Mouse (Mus musculus) MEL (cell line): ENCODE results near the gene Wfdc11. TPM values are rescaled to one million over a fixed set of nuclear protein-coding genes. Genes with fewer than 3 reads are reported as not detected.
A peak's percentile ranks its signal among the peaks of the same experiment; 100 is the strongest.

Source experiments
- DNase-seq: peaks from one replicate; pipeline ENCODE4 v3.0.0; 2011; ENCODE audit warnings: low read depth, low spot score
- H3K27ac ChIP-seq: 2 replicates; pipeline ENCODE4 v1.5.1; 2012; ENCODE audit warnings: low read depth, mild to moderate bottlenecking, control low read depth, low read length, moderate library complexity; ENCODE audit not compliant: control insufficient read depth
- H3K27me3 ChIP-seq, 2 experiments: fragments of 150-350 bp in 1 of 2; sonication (generic) in 1 of 2; 2 replicates each; pipeline ENCODE4 v1.6.1; 2012; ENCODE audit warnings: low read length in 2 of 2, mild to moderate bottlenecking in 2 of 2, improper control_type of control experiment in 1 of 2, moderate library complexity in 1 of 2; ENCODE audit not compliant: insufficient read depth in 2 of 2, control insufficient read depth in 1 of 2
- H3K36me3 ChIP-seq, 2 experiments: 2 replicates each; pipeline ENCODE4 v1.6.1; 2012 to 2014; ENCODE audit warnings: low read length in 2 of 2, improper control_type of control experiment in 1 of 2, inconsistent platforms in 1 of 2, mild to moderate bottlenecking in 1 of 2; ENCODE audit not compliant: insufficient read depth in 2 of 2, control insufficient read depth in 1 of 2
- H3K4me1 ChIP-seq, 2 experiments: fragments of 150-350 bp in 1 of 2; sonication (generic) in 1 of 2; 2 replicates each; pipeline ENCODE4 v1.6.1; 2012; ENCODE audit warnings: low read length in 2 of 2, improper control_type of control experiment in 1 of 2, mild to moderate bottlenecking in 1 of 2; ENCODE audit not compliant: insufficient read depth in 2 of 2, control insufficient read depth in 1 of 2
- H3K4me3 ChIP-seq, 2 experiments: fragments of 150-350 bp in 1 of 2; sonication (generic) in 1 of 2; 2 replicates each; pipeline ENCODE4 v1.5.1; 2012; ENCODE audit warnings: low read depth in 2 of 2, low read length in 2 of 2, mild to moderate bottlenecking in 2 of 2, moderate library complexity in 2 of 2, control low read depth in 1 of 2, improper control_type of control experiment in 1 of 2; ENCODE audit not compliant: control insufficient read depth in 1 of 2, insufficient read depth in 1 of 2
- H3K79me2 ChIP-seq: 2 replicates; pipeline ENCODE4 v1.6.1; 2012; ENCODE audit warnings: mild to moderate bottlenecking, low read length, moderate library complexity; ENCODE audit not compliant: control insufficient read depth, poor library complexity, insufficient read depth
- H3K9ac ChIP-seq: 2 replicates; pipeline ENCODE4 v1.6.1; 2012; ENCODE audit warnings: low read depth, mild to moderate bottlenecking, control low read depth, low read length, moderate library complexity; ENCODE audit not compliant: control insufficient read depth, poor library complexity, severe bottlenecking
- H3K9me3 ChIP-seq: fragments of 150-350 bp; sonication (generic); replicated peaks from 2 replicates; pipeline ENCODE4 v1.6.1; 2012; ENCODE audit warnings: mild to moderate bottlenecking, low read length, improper control_type of control experiment, moderate library complexity; ENCODE audit not compliant: insufficient read depth
- BHLHE40 ChIP-seq: IDR thresholded peaks from 2 replicates; pipeline ENCODE4 v1.6.1; 2012; ENCODE audit warnings: low read depth, mild to moderate bottlenecking, inconsistent platforms, low read length, improper control_type of control experiment, borderline replicate concordance
- CHD1 ChIP-seq: IDR thresholded peaks from 2 replicates; pipeline ENCODE4 v1.6.1; 2012; ENCODE audit warnings: low read depth, mild to moderate bottlenecking, inconsistent platforms, low read length, improper control_type of control experiment
- CHD2 ChIP-seq: IDR thresholded peaks from 2 replicates; pipeline ENCODE4 v1.6.1; 2011; ENCODE audit warnings: low read length, improper control_type of control experiment
- CTCF ChIP-seq, 3 experiments: IDR thresholded peaks in 2 of 3; conservative IDR thresholded peaks in 1 of 3; 2 replicates each; pipeline ENCODE4 v1.5.1; 2011 to 2012; ENCODE audit warnings: low read length in 3 of 3, low read depth in 2 of 3, mild to moderate bottlenecking in 2 of 3, improper control_type of control experiment in 1 of 3, inconsistent platforms in 1 of 3, mixed read lengths in 1 of 3, moderate library complexity in 1 of 3; ENCODE audit not compliant: control insufficient read depth in 1 of 3, insufficient read depth in 1 of 3, poor library complexity in 1 of 3, severe bottlenecking in 1 of 3
- E2F4 ChIP-seq: IDR thresholded peaks from 2 replicates; pipeline ENCODE4 v1.6.1; 2011; ENCODE audit warnings: low read depth, low read length, improper control_type of control experiment, borderline replicate concordance
- EP300 ChIP-seq, 2 experiments: IDR thresholded peaks; 2 replicates each; pipeline ENCODE4 v1.6.1; 2011; ENCODE audit warnings: improper control_type of control experiment in 2 of 2, low read length in 2 of 2, low read depth in 1 of 2, mild to moderate bottlenecking in 1 of 2
- ETS1 ChIP-seq: IDR thresholded peaks from 2 replicates; pipeline ENCODE4 v1.6.1; 2012; ENCODE audit warnings: low read depth, mild to moderate bottlenecking, inconsistent platforms, low read length, improper control_type of control experiment, moderate library complexity
- GABPA ChIP-seq: IDR thresholded peaks from 2 replicates; pipeline ENCODE4 v1.6.1; 2012; ENCODE audit warnings: low read depth, mild to moderate bottlenecking, inconsistent platforms, low read length, improper control_type of control experiment, moderate library complexity
- GATA1 ChIP-seq: IDR thresholded peaks from 2 replicates; pipeline ENCODE4 v1.6.1; 2011; ENCODE audit warnings: low read depth, low read length, improper control_type of control experiment
- HCFC1 ChIP-seq: IDR thresholded peaks from 2 replicates; pipeline ENCODE4 v1.6.1; 2012; ENCODE audit warnings: low read depth, mild to moderate bottlenecking, inconsistent platforms, low read length, improper control_type of control experiment, moderate library complexity
- JUND ChIP-seq: IDR thresholded peaks from 2 replicates; pipeline ENCODE4 v1.6.1; 2011; ENCODE audit warnings: low read depth, mild to moderate bottlenecking, improper control_type of control experiment, low read length
- KAT2A ChIP-seq: conservative IDR thresholded peaks from 2 replicates; pipeline ENCODE4 v1.6.1; 2012; ENCODE audit warnings: low read depth, low read length, improper control_type of control experiment, inconsistent platforms
- MAFK ChIP-seq: IDR thresholded peaks from 2 replicates; pipeline ENCODE4 v1.6.1; 2011; ENCODE audit warnings: low read depth, mild to moderate bottlenecking, low read length, improper control_type of control experiment, borderline replicate concordance
- MAX ChIP-seq: IDR thresholded peaks from 2 replicates; pipeline ENCODE4 v1.6.1; 2011; ENCODE audit warnings: low read length, improper control_type of control experiment
- MAZ ChIP-seq: IDR thresholded peaks from 2 replicates; pipeline ENCODE4 v1.6.1; 2012; ENCODE audit warnings: low read depth, mild to moderate bottlenecking, inconsistent platforms, low read length, improper control_type of control experiment
- MXI1 ChIP-seq: IDR thresholded peaks from 2 replicates; pipeline ENCODE4 v1.6.1; 2011; ENCODE audit warnings: mild to moderate bottlenecking, low read depth, low read length, improper control_type of control experiment
- MYB ChIP-seq: IDR thresholded peaks from 2 replicates; pipeline ENCODE4 v1.6.1; 2011; ENCODE audit warnings: mild to moderate bottlenecking, low read depth, low read length, improper control_type of control experiment
- MYC ChIP-seq: IDR thresholded peaks from 2 replicates; pipeline ENCODE4 v1.6.1; 2011; ENCODE audit warnings: low read depth, mild to moderate bottlenecking, low read length, improper control_type of control experiment, moderate library complexity
- NELFE ChIP-seq: IDR thresholded peaks from 2 replicates; pipeline ENCODE4 v1.6.1; 2011; ENCODE audit warnings: low read depth, low read length, improper control_type of control experiment
- NRF1 ChIP-seq: IDR thresholded peaks from 2 replicates; pipeline ENCODE4 v1.6.1; 2014; ENCODE audit warnings: low read depth, mild to moderate bottlenecking, inconsistent platforms, low read length, improper control_type of control experiment, moderate library complexity; ENCODE audit not compliant: poor library complexity, insufficient read depth, severe bottlenecking
- POLR2A ChIP-seq, 2 experiments: IDR thresholded peaks; 2 replicates each; pipeline ENCODE4 v1.6.1; 2011 to 2012; ENCODE audit warnings: low read length in 2 of 2, mild to moderate bottlenecking in 2 of 2, control low read depth in 1 of 2, improper control_type of control experiment in 1 of 2, low read depth in 1 of 2, moderate library complexity in 1 of 2; ENCODE audit not compliant: control insufficient read depth in 1 of 2, insufficient read depth in 1 of 2, poor library complexity in 1 of 2
- POLR2AphosphoS2 ChIP-seq: IDR thresholded peaks from 2 replicates; pipeline ENCODE4 v1.6.1; 2011; ENCODE audit warnings: low read length, improper control_type of control experiment
- POLR2AphosphoS5 ChIP-seq: IDR thresholded peaks from 2 replicates; pipeline ENCODE4 v1.6.1; 2012; ENCODE audit warnings: low read depth, borderline replicate concordance, mild to moderate bottlenecking, inconsistent platforms, low read length, moderate library complexity, mixed read lengths
- RAD21 ChIP-seq: IDR thresholded peaks from 2 replicates; pipeline ENCODE4 v1.6.1; 2011; ENCODE audit warnings: mild to moderate bottlenecking, low read depth, low read length, improper control_type of control experiment
- RCOR1 ChIP-seq: IDR thresholded peaks from 2 replicates; pipeline ENCODE4 v1.6.1; 2012; ENCODE audit warnings: low read depth, mild to moderate bottlenecking, inconsistent platforms, low read length, improper control_type of control experiment
- SIN3A ChIP-seq: IDR thresholded peaks from 2 replicates; pipeline ENCODE4 v1.6.1; 2012; ENCODE audit warnings: low read length, improper control_type of control experiment, inconsistent platforms
- SMC3 ChIP-seq: IDR thresholded peaks from 2 replicates; pipeline ENCODE4 v1.6.1; 2011; ENCODE audit warnings: low read depth, low read length, improper control_type of control experiment
- TAL1 ChIP-seq: IDR thresholded peaks from 2 replicates; pipeline ENCODE4 v1.6.1; 2012; ENCODE audit warnings: mild to moderate bottlenecking, inconsistent platforms, low read length, moderate library complexity, mixed read lengths
- TBP ChIP-seq: IDR thresholded peaks from 2 replicates; pipeline ENCODE4 v1.8.0; 2011; ENCODE audit warnings: low read depth, low read length, improper control_type of control experiment
- TCF12 ChIP-seq: IDR thresholded peaks from 2 replicates; pipeline ENCODE4 v1.6.1; 2014; ENCODE audit warnings: low read depth, mild to moderate bottlenecking, inconsistent platforms, low read length, improper control_type of control experiment, moderate library complexity
- UBTF ChIP-seq: IDR thresholded peaks from 2 replicates; pipeline ENCODE4 v1.6.1; 2012; ENCODE audit warnings: low read depth, mild to moderate bottlenecking, inconsistent platforms, low read length, improper control_type of control experiment, moderate library complexity, borderline replicate concordance; ENCODE audit not compliant: insufficient read depth
- USF1 ChIP-seq: IDR thresholded peaks from 2 replicates; pipeline ENCODE4 v1.6.1; 2014; ENCODE audit warnings: low read depth, mild to moderate bottlenecking, inconsistent platforms, low read length, improper control_type of control experiment, moderate library complexity
- USF2 ChIP-seq, 2 experiments: IDR thresholded peaks; 2 replicates each; pipeline ENCODE4 v1.6.1; 2011 to 2012; ENCODE audit warnings: improper control_type of control experiment in 2 of 2, low read length in 2 of 2, borderline replicate concordance in 1 of 2, inconsistent platforms in 1 of 2, low read depth in 1 of 2, mild to moderate bottlenecking in 1 of 2; ENCODE audit not compliant: insufficient read depth in 1 of 2
- ZC3H11A ChIP-seq: IDR thresholded peaks from 2 replicates; pipeline ENCODE4 v1.6.1; 2012; ENCODE audit warnings: low read depth, mild to moderate bottlenecking, inconsistent platforms, low read length, improper control_type of control experiment
- ZKSCAN1 ChIP-seq: IDR thresholded peaks from 2 replicates; pipeline ENCODE4 v1.6.1; 2012; ENCODE audit warnings: low read depth, mild to moderate bottlenecking, inconsistent platforms, low read length, improper control_type of control experiment, moderate library complexity
- ZMIZ1 ChIP-seq: IDR thresholded peaks from 2 replicates; pipeline ENCODE4 v1.6.1; 2012; ENCODE audit warnings: low read depth, mild to moderate bottlenecking, inconsistent platforms, low read length, improper control_type of control experiment, moderate library complexity
- ZNF384 ChIP-seq: IDR thresholded peaks from 2 replicates; pipeline ENCODE4 v1.6.1; 2012; ENCODE audit warnings: low read depth, mild to moderate bottlenecking, inconsistent platforms, low read length, improper control_type of control experiment
- polyA plus RNA-seq, 2 experiments: library from polyadenylated mRNA; stranded (reverse) in 1 of 2; unstranded in 1 of 2; fragments of >175 nt in 1 of 2; fragments of >200 nt in 1 of 2; gene quantifications; 2 replicates each; pipeline versions ENCODE4 v1.2.1 to v1.2.4; 2012; ENCODE audit warnings: low replicate concordance in 2 of 2, low read depth in 1 of 2; ENCODE audit not compliant: insufficient read length in 2 of 2, insufficient read depth in 1 of 2, missing spikeins in 1 of 2
- total RNA-seq: library from RNA; depleted of rRNA; stranded (reverse); fragments of 300-350 nt; gene quantifications from 2 replicates; pipeline ENCODE4 v1.2.3, GENCODE M21; 2012

The Wfdc11 gene
- total and polyA plus RNA-seq, 3 experiments = not detected

GRCm38 (mm10) chr2:164641129-164641528, 32.8 kb downstream of the Wfdc11 start:
- Histone ChIP-seq H3K4me3 (no peak overlapping the region; a peak in 2 of 4 replicates), H3K9me3 (no peaks in the 10 kb centered on the region), H3K4me1 (peaks cover 13 to 16% of the 10 kb centered on the region in 2 experiments), H3K79me2 (no peaks in the 10 kb centered on the region), H3K36me3 (peaks cover 0 to 11% of the 10 kb centered on the region in 2 experiments; a peak in 2 of 4 replicates), H3K27me3 (no peaks in the 10 kb centered on the region), H3K27ac (peak overlapping the region; percentile 75), H3K9ac (peak overlapping the region; percentile 69)
- DNase-seq = peak; percentile 88
- no peak for TF ChIP-seq SMC3
- no peak for TF ChIP-seq CTCF (IDR thresholded peaks at IDR 0.05 in 2 of 3, conservative IDR thresholded peaks at IDR 0.05 in 1 of 3; ENCODE audit: control insufficient read depth in 1 of 3, insufficient read depth in 1 of 3, low read depth in 2 of 3, low read length in 3 of 3, poor library complexity in 1 of 3, severe bottlenecking in 1 of 3)
- peak; percentile 34; the same call in 1 of the 2 replicates for TF ChIP-seq MYC
- no peak for TF ChIP-seq JUND
- peak; percentile 48 for TF ChIP-seq NELFE
- peak; percentile 63 for TF ChIP-seq USF1
- no peak for TF ChIP-seq GATA1
- TF ChIP-seq TAL1 = no peak
- no peak; the same call in 1 of the 2 replicates for TF ChIP-seq POLR2AphosphoS2
- 0 out of 2 replicates have a peak, but pooled peaks have one; percentile 54 for TF ChIP-seq RCOR1
- TF ChIP-seq CHD1 = 0 out of 2 replicates have a peak, but pooled peaks have one; percentile 42
- no peak for TF ChIP-seq POLR2AphosphoS5
- no peak for TF ChIP-seq KAT2A
- no peak for TF ChIP-seq USF2 (IDR thresholded peaks at IDR 0.05; ENCODE audit: borderline replicate concordance in 1 of 2, insufficient read depth in 1 of 2, low read depth in 1 of 2, low read length in 2 of 2)
- TF ChIP-seq ZKSCAN1 = no peak
- peak; percentile 86 for TF ChIP-seq ETS1
- TF ChIP-seq ZMIZ1 = peak; percentile 35; the same call in 1 of the 2 replicates
- no peak for TF ChIP-seq UBTF
- peak; percentile 72 to 85 for TF ChIP-seq EP300 (IDR thresholded peaks at IDR 0.05; ENCODE audit: low read depth in 1 of 2, low read length in 2 of 2)
- peak; percentile 71 for TF ChIP-seq CHD2
- TF ChIP-seq MAZ = no peak
- peak; percentile 100 for TF ChIP-seq ZNF384
- TF ChIP-seq BHLHE40 = peak; percentile 76
- peak; percentile 19; the same call in 1 of the 2 replicates for TF ChIP-seq MAX
- no peak for TF ChIP-seq NRF1
- TF ChIP-seq GABPA = peak; percentile 87
- TF ChIP-seq POLR2A (IDR thresholded peaks at IDR 0.05; ENCODE audit: control insufficient read depth in 1 of 2, insufficient read depth in 1 of 2, low read depth in 1 of 2, low read length in 2 of 2, poor library complexity in 1 of 2) = peak in 1 of 2 experiments; percentile 53; a peak in 1 of 4 replicates
- TF ChIP-seq MYB = no peak
- TF ChIP-seq TCF12 = peak; percentile 49; the same call in 1 of the 2 replicates
- TF ChIP-seq TBP = no peak; the same call in 1 of the 2 replicates
- no peak for TF ChIP-seq MXI1
- no peak for TF ChIP-seq ZC3H11A
- peak; percentile 70 for TF ChIP-seq HCFC1
- peak; percentile 90 for TF ChIP-seq MAFK
- TF ChIP-seq SIN3A = no peak; the same call in none of the 2 replicates
- TF ChIP-seq E2F4 = peak; percentile 96
- no peak for TF ChIP-seq RAD21
